Mouse (Mus musculus) CH12.LX (cell line): Measurements from ENCODE around the gene Ablim2.

Experiments used
- POLR2A ChIP-seq: IDR thresholded peaks from 2 replicates; pipeline ENCODE4 v1.6.1; 2011; ENCODE audit warnings: low read depth, mild to moderate bottlenecking, improper control_type of control experiment, low read length
- RAD21 ChIP-seq: IDR thresholded peaks from 2 replicates; pipeline ENCODE4 v1.6.1; 2011; ENCODE audit warnings: low read depth, mild to moderate bottlenecking, low read length, improper control_type of control experiment, moderate library complexity
- SMC3 ChIP-seq: IDR thresholded peaks from 2 replicates; pipeline ENCODE4 v1.6.1; 2011; ENCODE audit warnings: low read depth, low read length, improper control_type of control experiment
- UBTF ChIP-seq: IDR thresholded peaks from 2 replicates; pipeline ENCODE4 v1.6.1; 2012; ENCODE audit warnings: low read depth, mild to moderate bottlenecking, inconsistent platforms, low read length, improper control_type of control experiment, moderate library complexity
- USF1 ChIP-seq: IDR thresholded peaks from 2 replicates; pipeline ENCODE4 v1.6.1; 2014; ENCODE audit warnings: low read depth, mild to moderate bottlenecking, inconsistent platforms, low read length, improper control_type of control experiment

- TF ChIP-seq SMC3 (no peak), RAD21 (no peak), POLR2A (no peak), USF1 (no peak), UBTF (no peak)
Measured at GRCm38 (mm10) chr5:35907090-35907489, 149.4 kb downstream of the Ablim2 start.
